Mouse (Mus musculus): Measurements from ENCODE around the gene 9130023H24Rik. TPM values are rescaled to one million over a fixed set of nuclear protein-coding genes. Genes with fewer than 3 reads are reported as not detected.

The 9130023H24Rik gene
- 10.2 and 11.4 TPM in 2 replicates for polyA plus RNA-seq (2014; fragmentation: Nextera tagmentation; extraction: Ambion mirVana)

GRCm38 (mm10) chr7:128237927-128238778, at the start of gene 9130023H24Rik:
TSS of gene 9130023H24Rik (minus strand) at chr7:128238031.
- H3K4me3 ChIP-seq (ENCODE audit: low read depth, low read length) = peak within 1 kb of the TSS; percentile 63
- peak within 1 kb of the TSS; percentile 90 for H3K27ac ChIP-seq (replicated peaks; ENCODE audit: low read depth, low read length)
- ATAC-seq (ENCODE audit: insufficient number of reproducible peaks, low FRiP score, low TSS enrichment, low read depth) = peak; percentile 92
- 0 out of 2 replicates have a peak, but pooled peaks cover 3% of the 10 kb centered on the region for H3K4me1 ChIP-seq (ENCODE audit: control insufficient read depth, insufficient read depth, low read length)
- H3K4me2 ChIP-seq (ENCODE audit: low read depth, severe bottlenecking) = peak within 1 kb of the TSS; percentile 84
- DNase-seq (ENCODE audit: low spot score) = peak; percentile 100
- peaks cover 8% of the 10 kb centered on the region; the same call in 1 of the 2 replicates for H3K36me3 ChIP-seq (ENCODE audit: control insufficient read depth, insufficient read depth, low read length)
- peak within 1 kb of the TSS; percentile 77 for H3K9ac ChIP-seq (ENCODE audit: low read length)
- WGBS = under 1% methylated on average over 72 of the region's 72 CpGs
- H3K27me3 ChIP-seq (ENCODE audit: control insufficient read depth, insufficient read depth, low read length) = no peaks in the 10 kb centered on the region
- no peaks in the 10 kb centered on the region for H3K9me3 ChIP-seq (ENCODE audit: control insufficient read depth, low read length)

DNA sequence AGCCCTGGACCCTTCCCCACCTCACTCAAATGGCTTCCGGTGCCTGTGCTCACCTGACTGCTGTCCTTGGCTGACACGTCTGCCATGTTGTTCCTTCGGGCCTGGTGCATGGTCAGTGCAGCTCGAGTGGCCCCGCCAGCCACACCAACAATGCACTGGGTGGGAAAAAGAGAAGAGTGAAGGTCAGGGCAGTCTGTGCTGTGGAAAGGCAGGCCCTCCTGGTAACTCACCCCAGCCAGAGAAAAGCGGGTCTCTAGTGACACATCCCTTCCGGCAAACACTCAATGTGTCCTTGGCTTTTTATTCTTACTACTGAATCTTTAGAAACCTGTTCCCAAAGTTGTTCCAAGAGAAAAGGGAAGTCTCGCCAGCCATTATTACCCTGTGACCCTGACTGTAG, 47.2 kb upstream of the 9130023H24Rik start:
- 90% methylated on average over 8 of the region's 8 CpGs for WGBS
- peaks cover 6% of the 10 kb centered on the region; the same call in 1 of the 2 replicates for H3K4me1 ChIP-seq (ENCODE audit: control insufficient read depth, insufficient read depth, low read length)
- no peak for DNase-seq (ENCODE audit: low spot score)
- H3K4me2 ChIP-seq (ENCODE audit: low read depth, severe bottlenecking) = no peak overlapping the region
- ATAC-seq (ENCODE audit: insufficient number of reproducible peaks, low FRiP score, low TSS enrichment, low read depth) = no peak
- H3K27me3 ChIP-seq (ENCODE audit: control insufficient read depth, insufficient read depth, low read length) = no peaks in the 10 kb centered on the region
- H3K9ac ChIP-seq (ENCODE audit: low read length) = no peak overlapping the region
- H3K36me3 ChIP-seq (ENCODE audit: control insufficient read depth, insufficient read depth, low read length) = peaks cover 4% of the 10 kb centered on the region; the same call in 1 of the 2 replicates
- H3K4me3 ChIP-seq (ENCODE audit: low read depth, low read length) = no peak overlapping the region
- H3K9me3 ChIP-seq (ENCODE audit: control insufficient read depth, low read length) = no peaks in the 10 kb centered on the region
- no peak overlapping the region for H3K27ac ChIP-seq (replicated peaks; ENCODE audit: low read depth, low read length)

- Histone ChIP-seq H3K27me3 (ENCODE audit: control insufficient read depth, insufficient read depth, low read length) (no peaks in the 10 kb centered on the region), H3K36me3 (ENCODE audit: control insufficient read depth, insufficient read depth, low read length) (peaks cover 4% of the 10 kb centered on the region; the same call in 1 of the 2 replicates), H3K4me1 (ENCODE audit: control insufficient read depth, insufficient read depth, low read length) (peaks cover 6% of the 10 kb centered on the region; the same call in 1 of the 2 replicates), H3K9ac (ENCODE audit: low read length) (no peak overlapping the region), H3K27ac (replicated peaks; ENCODE audit: low read depth, low read length) (0 out of 2 replicates have a peak overlapping the region, but pooled peaks have one; percentile 21), H3K4me3 (ENCODE audit: low read depth, low read length) (no peak overlapping the region), H3K9me3 (ENCODE audit: control insufficient read depth, low read length) (no peaks in the 10 kb centered on the region), H3K4me2 (ENCODE audit: low read depth, severe bottlenecking) (no peak overlapping the region)
- ATAC-seq (ENCODE audit: insufficient number of reproducible peaks, low FRiP score, low TSS enrichment, low read depth) (no peak), DNase-seq (ENCODE audit: low spot score) (peak; percentile 41)
- 47% methylated on average over 5 of the region's 5 CpGs for WGBS
Observed at GRCm38 (mm10) chr7:128284047-128284446, 46.2 kb upstream of the 9130023H24Rik start.

DNA sequence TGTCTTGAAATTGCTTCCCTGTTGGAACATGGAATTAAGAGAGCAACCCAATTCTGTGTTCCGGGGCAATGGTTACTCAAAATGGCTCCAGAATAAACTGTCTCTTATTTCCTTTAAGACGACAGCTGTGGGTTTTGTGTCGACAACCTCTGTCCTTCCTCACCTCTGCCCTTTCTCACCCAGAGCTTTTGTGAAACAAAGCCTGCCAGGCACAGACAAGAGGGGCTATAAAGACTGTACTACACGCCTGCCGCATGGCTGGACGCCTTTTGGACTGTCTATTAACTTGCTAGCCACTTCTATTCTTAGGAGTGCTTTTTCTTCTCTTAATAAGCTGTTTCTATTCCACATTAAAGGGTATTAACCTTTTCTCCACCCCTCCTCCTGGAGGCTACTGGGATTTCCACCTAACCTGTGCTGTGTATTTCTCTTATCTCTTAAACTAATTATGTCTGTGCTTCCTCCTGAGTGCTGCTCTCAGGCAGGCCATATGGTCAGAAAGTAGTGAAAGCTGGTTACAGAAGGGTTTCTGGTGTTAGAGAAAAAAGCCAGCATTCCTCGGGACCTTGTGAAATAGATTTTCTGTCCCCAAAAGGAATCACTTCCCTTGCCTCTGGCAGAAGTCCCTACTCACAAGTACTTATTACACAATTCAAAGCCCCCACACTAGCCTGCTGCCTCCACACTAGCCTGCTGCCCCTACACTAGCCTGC, 44.9 kb upstream of the 9130023H24Rik start:
- WGBS = 14% methylated on average over 7 of the region's 7 CpGs
- DNase-seq (ENCODE audit: low spot score) = no peak

GRCm38 (mm10) chr7:128281765-128282164, 43.9 kb upstream of the 9130023H24Rik start:
- no peak overlapping the region for H3K9ac ChIP-seq (ENCODE audit: low read length)
- no peaks in the 10 kb centered on the region for H3K9me3 ChIP-seq (ENCODE audit: control insufficient read depth, low read length)
- 89% methylated on average over 11 of the region's 11 CpGs for WGBS
- H3K4me3 ChIP-seq (ENCODE audit: low read depth, low read length) = no peak overlapping the region
- H3K4me1 ChIP-seq (ENCODE audit: control insufficient read depth, insufficient read depth, low read length) = peaks cover 6% of the 10 kb centered on the region; the same call in 1 of the 2 replicates
- no peak overlapping the region for H3K4me2 ChIP-seq (ENCODE audit: low read depth, severe bottlenecking)
- H3K27me3 ChIP-seq (ENCODE audit: control insufficient read depth, insufficient read depth, low read length) = no peaks in the 10 kb centered on the region
- no peaks in the 10 kb centered on the region for H3K36me3 ChIP-seq (ENCODE audit: control insufficient read depth, insufficient read depth, low read length)
- DNase-seq (ENCODE audit: low spot score) (no peak), ATAC-seq (ENCODE audit: insufficient number of reproducible peaks, low FRiP score, low TSS enrichment, low read depth) (no peak)
- H3K27ac ChIP-seq (replicated peaks; ENCODE audit: low read depth, low read length) = no peak overlapping the region

More for the DNA sequence above, 44.9 kb upstream of the 9130023H24Rik start:
- Histone ChIP-seq H3K9me3 (ENCODE audit: control insufficient read depth, low read length) (no peaks in the 10 kb centered on the region), H3K27ac (replicated peaks; ENCODE audit: low read depth, low read length) (no peak overlapping the region; the same call in 1 of the 2 replicates), H3K4me3 (ENCODE audit: low read depth, low read length) (no peak overlapping the region), H3K4me2 (ENCODE audit: low read depth, severe bottlenecking) (no peak overlapping the region), H3K27me3 (ENCODE audit: control insufficient read depth, insufficient read depth, low read length) (no peaks in the 10 kb centered on the region), H3K4me1 (ENCODE audit: control insufficient read depth, insufficient read depth, low read length) (peaks cover 6% of the 10 kb centered on the region; the same call in 1 of the 2 replicates), H3K36me3 (ENCODE audit: control insufficient read depth, insufficient read depth, low read length) (peaks cover under 1% of the 10 kb centered on the region; the same call in 1 of the 2 replicates), H3K9ac (ENCODE audit: low read length) (no peak overlapping the region)
- ATAC-seq (ENCODE audit: insufficient number of reproducible peaks, low FRiP score, low TSS enrichment, low read depth) = no peak

- H3K36me3 ChIP-seq (ENCODE audit: control insufficient read depth, insufficient read depth, low read length) = peaks cover 13% of the 10 kb centered on the region
- H3K9ac ChIP-seq (ENCODE audit: low read length) = no peak overlapping the region
- H3K4me2 ChIP-seq (ENCODE audit: low read depth, severe bottlenecking) = no peak overlapping the region
- no peak overlapping the region for H3K27ac ChIP-seq (replicated peaks; ENCODE audit: low read depth, low read length)
- H3K4me1 ChIP-seq (ENCODE audit: control insufficient read depth, insufficient read depth, low read length) = peaks cover 6% of the 10 kb centered on the region; the same call in 1 of the 2 replicates
- ATAC-seq (ENCODE audit: insufficient number of reproducible peaks, low FRiP score, low TSS enrichment, low read depth) (no peak), DNase-seq (ENCODE audit: low spot score) (no peak)
- 95% methylated on average over 4 of the region's 4 CpGs for WGBS
- H3K27me3 ChIP-seq (ENCODE audit: control insufficient read depth, insufficient read depth, low read length) = no peaks in the 10 kb centered on the region
- H3K4me3 ChIP-seq (ENCODE audit: low read depth, low read length) = no peak overlapping the region
- no peaks in the 10 kb centered on the region for H3K9me3 ChIP-seq (ENCODE audit: control insufficient read depth, low read length)
Observed at GRCm38 (mm10) chr7:128279750-128280149, 41.9 kb upstream of the 9130023H24Rik start.

DNA sequence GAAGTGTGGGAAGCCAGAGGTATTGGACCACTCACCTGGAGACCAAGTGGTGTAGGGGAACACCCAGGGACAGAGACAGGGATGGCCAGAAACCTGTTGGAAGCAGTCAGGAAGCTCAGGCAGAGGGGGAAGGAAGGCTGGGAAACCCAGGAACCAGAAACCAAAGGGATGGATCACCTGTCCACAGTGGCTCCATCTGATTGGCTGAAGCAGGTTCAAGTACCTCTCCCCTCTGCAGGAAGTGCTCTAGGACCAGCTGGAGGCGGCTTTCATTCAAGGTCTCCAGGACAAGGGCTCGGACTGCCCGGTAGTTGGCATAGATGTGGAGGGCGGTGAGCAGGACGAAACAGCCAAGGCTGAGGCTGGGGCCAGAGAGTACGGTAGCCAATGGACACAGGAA, 38.2 kb upstream of the 9130023H24Rik start:
- H3K36me3 ChIP-seq (ENCODE audit: control insufficient read depth, insufficient read depth, low read length) = peaks cover 26% of the 10 kb centered on the region
- DNase-seq (ENCODE audit: low spot score) = no peak
- WGBS = 92% methylated on average over 6 of the region's 6 CpGs

DNA sequence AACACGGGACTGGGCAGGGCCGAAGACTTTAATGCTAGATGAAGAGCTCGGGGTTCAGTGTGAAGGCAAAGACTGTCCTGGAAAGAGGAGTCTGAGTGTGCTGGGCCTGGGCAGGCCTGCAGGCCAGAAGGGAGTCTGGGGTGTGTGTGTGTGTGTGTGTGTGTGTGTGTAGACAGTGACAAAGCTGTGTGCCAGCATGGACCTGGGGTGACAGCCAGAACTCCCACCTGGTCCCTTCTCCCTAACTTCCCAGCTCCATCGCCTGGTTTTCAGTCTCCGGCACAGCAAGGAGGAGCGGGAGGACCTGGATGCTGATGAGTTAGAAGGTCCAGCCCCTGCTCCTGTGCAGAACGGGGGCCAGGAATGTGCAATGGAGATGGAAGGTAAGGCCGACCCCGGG, 33.7 kb upstream of the 9130023H24Rik start:
- ATAC-seq (ENCODE audit: insufficient number of reproducible peaks, low FRiP score, low TSS enrichment, low read depth) = no peak
- no peaks in the 10 kb centered on the region for H3K27me3 ChIP-seq (ENCODE audit: control insufficient read depth, insufficient read depth, low read length)
- no peak overlapping the region for H3K27ac ChIP-seq (replicated peaks; ENCODE audit: low read depth, low read length)
- DNase-seq (ENCODE audit: low spot score) = no peak
- no peaks in the 10 kb centered on the region for H3K9me3 ChIP-seq (ENCODE audit: control insufficient read depth, low read length)
- WGBS = 96% methylated on average over 9 of the region's 9 CpGs
- no peak overlapping the region for H3K4me3 ChIP-seq (ENCODE audit: low read depth, low read length)
- H3K36me3 ChIP-seq (ENCODE audit: control insufficient read depth, insufficient read depth, low read length) = peaks cover 26% of the 10 kb centered on the region
- no peak overlapping the region for H3K9ac ChIP-seq (ENCODE audit: low read length)
- no peaks in the 10 kb centered on the region for H3K4me1 ChIP-seq (ENCODE audit: control insufficient read depth, insufficient read depth, low read length)
- no peak overlapping the region for H3K4me2 ChIP-seq (ENCODE audit: low read depth, severe bottlenecking)

More for the DNA sequence above, 38.2 kb upstream of the 9130023H24Rik start:
- Histone ChIP-seq H3K4me3 (ENCODE audit: low read depth, low read length) (no peak overlapping the region), H3K4me2 (ENCODE audit: low read depth, severe bottlenecking) (no peak overlapping the region), H3K27me3 (ENCODE audit: control insufficient read depth, insufficient read depth, low read length) (no peaks in the 10 kb centered on the region), H3K27ac (replicated peaks; ENCODE audit: low read depth, low read length) (no peak overlapping the region), H3K4me1 (ENCODE audit: control insufficient read depth, insufficient read depth, low read length) (no peaks in the 10 kb centered on the region), H3K9me3 (ENCODE audit: control insufficient read depth, low read length) (no peaks in the 10 kb centered on the region), H3K9ac (ENCODE audit: low read length) (no peak overlapping the region)
- ATAC-seq (ENCODE audit: insufficient number of reproducible peaks, low FRiP score, low TSS enrichment, low read depth) = no peak

Data from limb, embryonic 11.5 days (tissue).